Mouse (Mus musculus) gonadal fat pad, adult 2 months (tissue): ENCODE data around the gene Klf7. TPM values are rescaled to one million over a fixed set of nuclear protein-coding genes. Genes with fewer than 3 reads are reported as not detected.

Experiments
- DNase-seq: peaks from one replicate; pipeline ENCODE4 v3.0.0-alpha.2; 2012; ENCODE audit warnings: low read depth
- polyA plus RNA-seq: library from polyadenylated mRNA; depleted of rRNA; stranded (reverse); fragments of >200 nt; gene quantifications from 2 replicates; pipeline ENCODE4 v1.2.3, GENCODE M21; 2012

Klf7 gene
- polyA plus RNA-seq, 1 experiment, result 4.7 TPM

GRCm38 (mm10) chr1:64104665-64105064 is 17.4 kb downstream of the Klf7 start:
- no peak for DNase-seq

- no peak for DNase-seq
Measured at GRCm38 (mm10) chr1:64101331-64101730, 20.8 kb downstream of the Klf7 start.

GRCm38 (mm10) chr1:64098800-64099199 is 23.3 kb downstream of the Klf7 start:
- DNase-seq, result no peak

GRCm38 (mm10) chr1:64097640-64098287 is 24.3 kb downstream of the Klf7 start:
- DNase-seq, result no peak

GRCm38 (mm10) chr1:64093018-64093417 is 29.1 kb downstream of the Klf7 start:
- no peak for DNase-seq

GRCm38 (mm10) chr1:64091591-64091990 is 30.5 kb downstream of the Klf7 start:
- no peak for DNase-seq

GRCm38 (mm10) chr1:64090566-64090965 is 31.5 kb downstream of the Klf7 start:
- no peak for DNase-seq

- no peak for DNase-seq
Measured at GRCm38 (mm10) chr1:64089691-64090090, 32.4 kb downstream of the Klf7 start.

- no peak for DNase-seq
Measured at GRCm38 (mm10) chr1:64088604-64089320, 33.3 kb downstream of the Klf7 start.

GRCm38 (mm10) chr1:64087657-64088603 is 34.2 kb downstream of the Klf7 start:
- DNase-seq, result no peak

GRCm38 (mm10) chr1:64085875-64086274 is 36.2 kb downstream of the Klf7 start:
- no peak for DNase-seq

- DNase-seq, result no peak
Measured at GRCm38 (mm10) chr1:64085361-64085760, 36.7 kb downstream of the Klf7 start.

GRCm38 (mm10) chr1:64084706-64085105 is 37.4 kb downstream of the Klf7 start:
- DNase-seq, result no peak

- peak; percentile 20 for DNase-seq
Measured at GRCm38 (mm10) chr1:64081791-64082190, 40.3 kb downstream of the Klf7 start.

- no peak for DNase-seq
Measured at GRCm38 (mm10) chr1:64081217-64081616, 40.9 kb downstream of the Klf7 start.

- DNase-seq, result no peak
Measured at GRCm38 (mm10) chr1:64080263-64080662, 41.8 kb downstream of the Klf7 start.

GRCm38 (mm10) chr1:64078747-64079211 is 43.3 kb downstream of the Klf7 start:
- no peak for DNase-seq

GRCm38 (mm10) chr1:64078011-64078746 is 43.9 kb downstream of the Klf7 start:
- no peak for DNase-seq

- no peak for DNase-seq
Measured at GRCm38 (mm10) chr1:64074051-64074450, 48.0 kb downstream of the Klf7 start.

- DNase-seq, result no peak
Measured at GRCm38 (mm10) chr1:64070947-64071346, 51.1 kb downstream of the Klf7 start.
